Mouse (Mus musculus): Measurements from ENCODE around the gene Olfr492. TPM values are rescaled to one million over a fixed set of nuclear protein-coding genes. Genes with fewer than 3 reads are reported as not detected.

Gene Olfr492
- polyA plus RNA-seq (2012) = not detected in 2 replicates

DNA sequence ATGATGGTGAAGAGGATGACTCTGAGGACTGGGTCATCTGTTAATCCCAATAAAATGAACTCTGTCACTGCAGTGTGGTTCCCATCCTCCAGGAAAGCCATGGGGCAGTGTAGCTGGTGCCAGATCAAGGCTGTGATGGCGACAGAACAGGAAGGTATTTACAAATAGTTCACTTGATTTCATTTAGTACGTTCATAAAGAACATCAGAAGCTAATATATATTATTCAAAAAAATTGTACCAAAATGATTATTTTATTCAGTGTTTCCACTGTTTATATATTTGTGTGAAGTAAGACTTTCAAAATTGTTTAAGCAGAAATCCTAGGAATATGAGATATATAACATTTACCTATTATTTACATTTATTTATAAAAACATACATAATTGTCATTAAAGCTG, at the start of gene Olfr492:
TSS of gene Olfr492 (minus strand) at position 101 of the 400 bp plus-strand sequence.
- TF ChIP-seq GATA1 (IDR thresholded peaks at IDR 0.05; ENCODE audit: low read length) = no peak

DNA sequence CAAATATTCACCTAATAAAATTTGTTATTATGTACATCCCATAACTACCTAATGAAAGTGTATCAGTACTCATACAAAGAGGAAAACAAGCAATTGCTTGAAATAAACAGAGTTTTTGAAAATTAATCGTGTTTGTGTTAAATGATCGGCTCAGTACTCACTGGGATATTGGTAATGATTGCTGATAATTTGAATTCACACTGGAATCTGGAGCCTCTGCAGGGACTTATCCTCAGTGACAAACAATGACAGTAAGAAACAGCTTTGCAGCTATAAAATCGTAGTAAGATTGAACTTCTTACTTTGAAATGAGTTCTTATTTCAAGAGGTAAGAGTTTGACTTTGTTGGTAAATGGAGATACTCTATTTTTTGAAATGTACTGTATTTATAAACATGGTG, 41.6 kb upstream of the Olfr492 start, which contains the start of gene Olfr494:
TSS of gene Olfr494 (plus strand) at position 301 of the 400 bp plus-strand sequence.
- no peak for TF ChIP-seq GATA1 (IDR thresholded peaks at IDR 0.05; ENCODE audit: low read length)

DNA sequence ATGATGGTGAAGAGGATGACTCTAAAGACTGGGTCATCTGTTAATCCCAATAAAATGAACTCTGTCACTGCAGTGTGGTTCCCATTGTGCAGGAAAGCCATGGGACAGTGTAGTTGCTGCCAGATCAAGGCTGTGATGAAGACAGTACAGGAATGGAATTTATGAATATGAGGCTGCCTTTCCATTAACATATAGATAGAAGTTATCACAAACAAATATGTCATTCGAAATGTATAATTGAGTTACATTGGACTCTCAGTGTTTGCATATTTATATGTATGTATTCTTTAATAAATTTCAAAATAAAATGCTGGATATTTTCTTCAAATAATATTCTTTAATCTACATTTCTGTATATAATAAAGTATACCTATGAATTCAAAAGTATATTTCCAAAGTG, 23.4 kb upstream of the Olfr492 start, which contains the start of gene Olfr493:
TSS of gene Olfr493 (minus strand) at position 101 of the 400 bp plus-strand sequence.
- TF ChIP-seq GATA1 (IDR thresholded peaks at IDR 0.05; ENCODE audit: low read length) = no peak

DNA sequence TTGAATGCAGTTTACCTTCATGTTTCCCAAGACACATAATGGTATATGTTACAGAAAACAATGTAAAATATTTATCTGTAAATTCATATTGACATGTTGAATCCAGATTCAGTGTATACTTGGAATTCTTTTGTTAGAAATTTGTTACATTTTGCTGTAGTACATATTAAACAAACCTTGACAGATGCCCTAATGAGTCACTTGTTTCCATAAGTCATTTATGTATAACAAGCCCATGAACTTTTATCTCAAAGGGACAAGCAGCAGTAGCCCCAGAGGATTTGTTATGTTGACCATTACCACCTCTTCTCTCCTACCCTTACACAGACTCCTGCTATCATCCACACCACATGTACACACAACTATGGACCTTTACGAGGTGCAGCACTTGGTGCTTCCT, 10.3 kb downstream of the Olfr492 start, which contains the start of gene Olfr491:
TSS of gene Olfr491 (plus strand) at position 301 of the 400 bp plus-strand sequence.
- no peak for TF ChIP-seq GATA1 (IDR thresholded peaks at IDR 0.05; ENCODE audit: low read length)

DNA sequence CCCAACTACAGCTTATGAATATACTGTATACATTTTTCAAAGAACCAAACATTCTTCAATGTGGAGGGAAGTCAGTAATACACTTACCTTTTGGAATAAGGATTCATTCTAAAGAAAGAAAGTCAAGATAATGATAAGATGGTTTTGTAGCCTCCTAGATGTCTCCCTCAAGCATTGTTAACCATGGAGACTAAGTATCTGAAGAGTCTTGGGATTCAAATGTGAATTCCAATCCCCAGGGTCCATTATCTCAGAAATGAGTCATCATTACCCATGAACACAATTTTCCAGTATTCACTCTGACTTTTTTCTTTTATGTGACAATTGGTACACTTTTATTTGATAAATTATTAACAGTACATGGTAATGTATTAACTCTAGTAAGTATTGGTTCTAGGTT, 34.6 kb downstream of the Olfr492 start, which contains the start of gene Olfr490:
TSS of gene Olfr490 (minus strand) at position 101 of the 400 bp plus-strand sequence.
- no peak for TF ChIP-seq GATA1 (IDR thresholded peaks at IDR 0.05; ENCODE audit: low read length)

Other genes with a start within 250 kb of the Olfr492 start
- not detected in 2 replicates for gene Olfr481, start 243.8 kb downstream of the Olfr492 start, polyA plus RNA-seq (2012)
- not detected in 2 replicates for gene Olfr482, start 226.1 kb downstream of the Olfr492 start, polyA plus RNA-seq (2012)
- not detected in 2 replicates for gene Olfr483, start 222.8 kb downstream of the Olfr492 start, polyA plus RNA-seq (2012)
- gene Olfr484, start 196.2 kb downstream of the Olfr492 start, polyA plus RNA-seq (2012) = not detected in 2 replicates
- not detected in 2 replicates for gene Olfr485, start 163.8 kb downstream of the Olfr492 start, polyA plus RNA-seq (2012)
- not detected in 2 replicates for gene Olfr486, start 150.9 kb downstream of the Olfr492 start, polyA plus RNA-seq (2012)
- gene Olfr487, start 109.0 kb downstream of the Olfr492 start, polyA plus RNA-seq (2012) = not detected in 2 replicates
- not detected in 2 replicates for gene Olfr488, start 65.3 kb downstream of the Olfr492 start, polyA plus RNA-seq (2012)
- not detected in 2 replicates for gene Olfr490, start 34.7 kb downstream of the Olfr492 start, polyA plus RNA-seq (2012)
- gene Olfr491, start 10.2 kb downstream of the Olfr492 start, polyA plus RNA-seq (2012) = not detected in 2 replicates
- gene Olfr493, start 23.3 kb upstream of the Olfr492 start, polyA plus RNA-seq (2012) = not detected in 2 replicates
- not detected in 2 replicates for gene Olfr494, start 41.7 kb upstream of the Olfr492 start, polyA plus RNA-seq (2012)
- gene Olfr495, start 69.5 kb upstream of the Olfr492 start, polyA plus RNA-seq (2012) = not detected in 2 replicates
- gene Olfr497, start 96.7 kb upstream of the Olfr492 start, polyA plus RNA-seq (2012) = not detected in 2 replicates
- gene Olfr498, start 141.7 kb upstream of the Olfr492 start, polyA plus RNA-seq (2012) = not detected in 2 replicates
- gene Olfr502, start 201.4 kb upstream of the Olfr492 start, polyA plus RNA-seq (2012) = not detected in 2 replicates
- gene Olfr503, start 220.9 kb upstream of the Olfr492 start, polyA plus RNA-seq (2012) = not detected in 2 replicates
- gene Olfr504, start 242.1 kb upstream of the Olfr492 start, polyA plus RNA-seq (2012) = not detected in 2 replicates